Mouse (Mus musculus) kidney, postnatal 14 days (tissue): ENCODE data around the gene Lhfpl3.
"Not testable (repeated sequence)": the region's sequence is repeated elsewhere in the genome, so short reads cannot be mapped to it uniquely, and the experiment has no call there.

Experiments
- DNase-seq: peaks from one replicate; pipeline ENCODE4 v3.0.0; 2022; ENCODE audit warnings: mixed read lengths

Lhfpl3 gene

DNA sequence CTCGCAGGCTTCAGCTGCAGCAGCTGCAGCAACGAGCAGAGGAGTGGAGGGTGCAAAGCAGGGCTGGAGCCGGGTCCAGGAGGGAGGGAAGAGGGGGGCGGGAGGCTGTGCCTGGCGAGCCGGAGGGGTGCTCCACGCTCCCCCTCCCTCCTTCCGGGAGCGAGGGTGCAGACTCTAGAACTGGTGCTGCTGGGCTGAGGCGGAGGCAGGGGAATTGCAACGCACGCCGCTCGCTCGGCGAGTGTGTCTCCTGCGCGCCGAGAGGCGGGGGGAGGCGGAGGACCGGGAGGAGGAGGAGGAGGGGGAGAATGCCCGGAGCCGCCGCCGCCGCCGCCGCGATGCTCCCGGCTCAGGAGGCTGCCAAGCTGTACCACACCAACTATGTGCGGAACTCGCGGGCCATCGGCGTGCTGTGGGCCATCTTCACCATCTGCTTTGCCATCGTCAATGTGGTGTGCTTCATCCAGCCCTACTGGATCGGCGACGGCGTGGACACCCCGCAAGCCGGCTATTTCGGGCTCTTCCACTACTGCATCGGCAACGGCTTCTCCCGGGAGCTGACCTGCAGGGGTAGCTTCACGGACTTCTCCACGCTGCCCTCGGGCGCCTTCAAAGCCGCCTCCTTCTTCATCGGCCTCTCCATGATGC, at the start of gene Lhfpl3:
Gene Lhfpl3, plus strand, starts transcription at position 175 of the 648 bp plus-strand sequence.
- peak; percentile 13 for DNase-seq

GRCm38 (mm10) chr5:22706271-22706670, 39.6 kb upstream of the Lhfpl3 start:
- not testable (repeated sequence) for DNase-seq

GRCm38 (mm10) chr5:22745529-22745884, 352 bp upstream of the Lhfpl3 start:
- no peak for DNase-seq

DNA sequence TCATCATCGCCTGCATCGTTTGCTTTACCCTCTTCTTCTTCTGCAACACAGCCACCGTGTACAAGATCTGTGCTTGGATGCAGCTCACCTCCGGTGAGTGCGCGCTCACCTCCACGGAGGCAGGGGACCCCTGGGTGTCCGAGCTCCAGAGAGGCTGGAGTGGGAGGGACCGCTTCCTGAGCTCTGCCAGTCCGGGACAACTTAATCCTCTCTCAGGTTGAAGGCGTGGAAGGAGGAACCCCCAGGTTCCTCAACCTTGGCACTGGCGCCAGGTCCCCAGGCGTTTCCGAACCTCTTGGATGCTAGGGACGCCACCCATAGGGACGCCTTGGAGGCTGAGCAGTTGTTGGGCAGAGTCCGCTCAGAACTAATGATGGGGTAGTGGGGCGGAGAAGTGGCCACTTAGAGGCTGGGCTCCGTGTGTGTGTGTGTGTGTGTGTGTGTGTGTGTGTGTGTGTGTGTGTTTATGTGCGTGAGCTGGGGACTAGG, 718 bp downstream of the Lhfpl3 start:
- DNase-seq: no peak

GRCm38 (mm10) chr5:22747305-22747704, 1.4 kb downstream of the Lhfpl3 start:
- DNase-seq: no peak

DNA sequence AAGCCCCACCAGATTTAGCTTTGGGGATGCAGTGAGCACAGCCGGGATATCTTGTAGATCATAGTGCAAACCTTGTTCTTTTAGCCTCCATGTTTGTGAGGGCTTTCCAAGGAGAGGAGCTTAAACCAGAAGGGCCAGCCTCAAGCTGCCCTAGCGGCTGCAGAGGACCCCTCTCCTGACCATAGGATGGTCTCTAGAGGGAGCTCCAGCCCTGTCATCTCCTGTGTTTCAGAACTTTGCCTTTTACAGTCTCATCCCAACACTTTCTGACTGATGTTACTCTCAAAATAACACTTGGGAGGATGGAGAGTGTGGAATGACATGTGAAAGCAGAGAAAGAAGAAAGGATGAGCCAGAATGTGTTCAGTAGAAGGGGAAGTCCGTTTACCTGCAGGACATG, 11.4 kb downstream of the Lhfpl3 start:
- DNase-seq: no peak

- DNase-seq: no peak
Observed at GRCm38 (mm10) chr5:22770726-22771125, 24.9 kb downstream of the Lhfpl3 start.

DNA sequence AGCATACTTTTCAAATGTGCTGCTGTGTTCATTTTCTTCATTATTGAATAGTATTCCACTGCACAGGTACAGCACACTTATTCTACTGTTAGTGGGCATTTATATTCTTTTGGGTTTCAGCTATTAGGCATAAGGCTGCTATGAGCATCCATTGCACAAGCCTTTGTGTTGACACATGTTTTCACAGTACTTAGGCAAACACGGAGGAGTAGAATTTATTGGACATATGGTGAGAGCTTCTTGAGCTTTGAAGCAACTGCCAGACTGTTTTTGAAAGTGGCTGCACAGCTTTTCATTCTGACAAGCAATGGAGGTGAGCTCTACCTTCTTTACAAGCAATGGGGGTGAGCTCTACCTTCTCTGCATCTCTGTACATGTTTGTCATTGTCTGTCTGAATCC, 49.5 kb downstream of the Lhfpl3 start:
- DNase-seq: no peak

- no peak for DNase-seq
Observed at GRCm38 (mm10) chr5:22813426-22813825, 67.6 kb downstream of the Lhfpl3 start.

GRCm38 (mm10) chr5:22829822-22830450, 84.1 kb downstream of the Lhfpl3 start:
- no peak for DNase-seq

DNA sequence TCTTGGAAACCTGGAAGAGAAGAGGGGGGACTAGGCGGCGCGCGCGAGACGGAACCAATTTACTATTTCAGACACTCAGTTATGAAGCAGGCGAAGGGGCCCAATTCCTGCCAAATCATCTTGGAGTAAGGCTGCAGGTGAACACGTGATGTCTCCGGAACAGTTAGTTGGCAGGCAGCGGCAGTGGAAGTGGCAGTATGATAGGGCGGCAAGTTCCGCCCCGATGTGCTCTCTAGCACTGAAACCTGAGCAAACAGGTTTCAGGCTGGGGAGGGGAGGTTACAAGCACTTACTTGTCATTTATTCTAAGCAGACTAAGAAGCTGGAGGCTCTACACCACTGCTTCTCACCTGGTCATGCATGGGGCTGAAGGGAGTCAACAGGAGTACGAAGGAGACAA, 105.7 kb downstream of the Lhfpl3 start:
- DNase-seq: no peak

- DNase-seq: no peak
Observed at GRCm38 (mm10) chr5:22853503-22853902, 107.6 kb downstream of the Lhfpl3 start.

GRCm38 (mm10) chr5:22856480-22856879, 110.6 kb downstream of the Lhfpl3 start:
- no peak for DNase-seq

DNA sequence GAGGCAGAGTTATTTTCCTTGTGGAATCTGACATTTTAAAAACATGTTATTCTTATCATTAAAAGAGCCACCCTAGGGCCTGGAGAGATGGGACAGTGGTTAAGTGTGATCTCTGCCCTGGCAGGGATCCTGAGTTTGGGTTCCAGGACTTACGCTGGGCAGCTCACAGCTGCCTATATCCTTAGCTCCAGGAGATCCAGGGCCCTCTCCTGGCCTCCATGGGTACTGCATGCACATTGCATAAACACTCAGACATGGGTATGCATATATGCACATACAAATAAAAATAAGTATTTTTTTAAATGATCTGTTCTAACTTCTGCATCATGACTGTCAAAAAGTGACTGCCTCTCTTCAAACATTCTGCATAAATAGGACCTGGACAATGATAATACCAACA, 115.5 kb downstream of the Lhfpl3 start:
- DNase-seq: peak; percentile 5

DNA sequence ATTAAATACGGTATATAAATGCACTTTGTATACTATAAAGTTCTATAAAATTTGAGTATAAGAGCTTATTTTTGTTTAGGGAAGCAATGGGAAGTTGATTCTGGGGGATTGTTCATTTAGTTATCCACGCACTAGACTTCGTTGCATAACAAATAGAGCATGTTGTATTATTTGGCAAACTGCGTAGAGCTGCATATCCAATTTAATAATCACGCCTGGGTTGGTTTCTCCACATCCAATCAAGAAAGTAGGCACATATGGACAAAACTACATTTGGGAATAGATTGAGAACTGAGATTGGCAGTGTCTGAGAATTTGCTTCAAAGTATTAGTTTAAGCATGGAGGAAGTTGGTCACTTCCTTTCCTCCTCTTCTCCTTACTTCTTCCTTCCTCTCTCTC, 123.2 kb downstream of the Lhfpl3 start:
- no peak for DNase-seq

DNA sequence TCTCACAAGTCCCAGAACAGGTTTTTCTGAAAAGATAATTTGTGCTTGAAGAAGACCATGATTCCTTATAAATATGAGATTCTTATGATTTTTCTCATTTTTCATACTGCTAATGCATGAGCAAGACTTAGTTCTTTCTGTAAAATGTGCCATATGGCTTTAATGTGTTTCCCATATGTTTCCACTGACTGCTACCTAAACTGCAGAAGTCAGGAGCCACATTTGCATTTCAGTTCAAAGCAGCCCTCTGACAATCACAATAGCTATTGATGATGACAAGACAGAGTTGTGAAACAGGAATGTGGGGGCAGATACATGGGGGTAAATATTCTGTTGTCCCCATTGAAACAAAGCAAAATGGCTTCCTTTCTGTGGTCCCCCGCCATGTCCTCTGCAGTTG, 126.6 kb downstream of the Lhfpl3 start:
- no peak for DNase-seq

GRCm38 (mm10) chr5:22888345-22888744, 142.5 kb downstream of the Lhfpl3 start:
- no peak for DNase-seq

GRCm38 (mm10) chr5:22889481-22889880, 143.6 kb downstream of the Lhfpl3 start:
- no peak for DNase-seq

- no peak for DNase-seq
Observed at GRCm38 (mm10) chr5:22897228-22897627, 151.4 kb downstream of the Lhfpl3 start.

DNA sequence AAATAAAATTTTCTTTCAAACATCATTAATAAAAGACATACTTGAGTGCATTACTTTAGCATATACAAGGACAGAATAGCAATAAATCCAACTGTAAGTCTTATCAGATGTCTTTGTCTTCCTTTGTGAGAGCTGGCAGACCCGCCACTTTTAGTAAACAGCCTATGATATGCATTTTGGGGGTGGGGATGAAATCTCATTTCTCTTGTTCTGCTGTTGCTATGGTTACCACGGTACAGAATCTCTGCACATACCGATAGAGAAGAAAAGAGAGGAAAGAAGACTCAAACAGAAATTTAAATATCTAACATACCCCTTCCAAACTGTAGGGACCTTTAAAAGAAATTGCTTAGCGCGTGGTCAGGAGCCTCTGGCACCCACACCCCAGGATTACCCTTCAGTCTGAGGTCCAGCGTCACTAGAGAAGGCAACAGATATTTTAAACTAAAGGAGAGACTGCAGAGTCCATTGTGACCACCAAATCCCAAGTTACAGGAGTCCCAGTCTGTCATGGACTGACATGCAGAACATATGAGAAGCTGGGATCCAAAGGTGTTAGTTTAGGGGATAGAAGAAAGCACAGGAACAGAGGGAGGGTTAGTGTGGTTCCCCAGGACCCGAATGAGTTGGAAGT, 151.9 kb downstream of the Lhfpl3 start:
- DNase-seq: no peak

DNA sequence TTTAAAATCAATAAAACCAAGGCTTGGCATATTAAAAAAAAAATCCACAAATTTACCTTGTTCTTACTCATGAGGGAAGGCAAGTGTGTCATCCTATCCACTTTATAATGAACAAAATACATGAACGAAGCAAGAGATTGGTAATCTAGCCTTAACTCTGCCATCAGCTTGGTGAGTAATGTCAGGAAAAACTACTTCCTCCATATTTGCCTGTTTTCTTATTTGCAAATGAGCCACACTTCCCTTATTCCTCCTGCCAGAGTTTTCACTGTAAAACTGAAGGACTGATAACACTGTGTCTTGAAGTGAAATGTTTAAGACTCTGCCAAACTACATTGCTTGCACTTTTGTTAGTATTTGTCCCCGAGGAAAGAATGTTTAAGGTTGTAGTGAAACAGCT, 152.7 kb downstream of the Lhfpl3 start:
- DNase-seq: no peak

- DNase-seq: no peak
Observed at GRCm38 (mm10) chr5:22899913-22900312, 154.1 kb downstream of the Lhfpl3 start.

DNA sequence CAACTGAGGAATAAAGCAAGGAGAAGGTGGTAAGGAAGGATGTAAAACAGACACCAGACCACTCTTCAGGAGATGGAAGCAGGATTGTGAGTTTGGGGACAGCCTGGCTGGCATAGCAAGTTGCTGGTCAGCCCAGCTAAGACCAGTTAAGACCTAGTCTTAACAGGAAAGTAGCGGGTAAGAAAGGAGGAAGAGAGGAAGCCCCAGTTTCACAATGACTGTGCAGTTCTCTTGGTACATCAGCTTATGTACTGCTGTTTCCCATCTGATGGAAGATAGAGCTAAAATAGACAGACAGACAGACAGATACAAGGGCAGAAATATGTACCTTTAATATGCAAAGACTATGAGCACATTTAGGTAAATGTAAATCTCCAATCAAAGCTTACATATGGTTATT, 171.3 kb downstream of the Lhfpl3 start:
- no peak for DNase-seq

GRCm38 (mm10) chr5:22926171-22926570, 180.3 kb downstream of the Lhfpl3 start:
- no peak for DNase-seq
